Mouse (Mus musculus): ENCODE measurements around the gene Fam102a.

The Fam102a gene

DNA sequence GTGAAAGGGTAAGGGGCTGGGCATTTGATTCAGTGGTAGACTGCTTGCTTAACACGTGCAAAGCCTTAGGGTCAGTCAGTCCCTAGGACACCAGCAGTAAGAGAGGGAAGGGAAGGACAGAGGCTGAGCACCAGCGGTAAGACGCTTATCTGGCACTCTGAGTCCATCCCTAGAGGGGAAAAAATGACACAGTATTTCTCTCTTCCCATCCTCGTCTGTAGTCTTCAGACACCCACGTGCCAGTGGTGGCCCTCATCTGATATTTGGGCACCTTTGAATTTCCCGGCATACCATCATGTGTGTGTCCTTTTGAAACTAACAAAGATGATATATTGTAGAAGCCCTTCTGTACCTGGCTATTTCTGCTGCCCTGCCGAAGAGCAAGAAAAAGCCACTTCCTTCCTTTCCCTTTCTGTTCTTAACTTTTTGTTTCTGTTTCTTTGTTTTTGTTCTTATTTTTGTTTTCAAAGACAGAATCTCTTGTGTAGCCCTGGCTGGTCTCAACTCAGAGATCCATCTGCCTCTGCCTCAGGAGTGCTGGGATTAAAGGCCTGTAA lies 18.5 kb downstream of the Fam102a start:
- peaks cover 77% of the 10 kb centered on the region for H3K4me1 ChIP-seq (replicated peaks; ENCODE audit: low read depth, low read length)
- no peaks in the 10 kb centered on the region for H3K9me3 ChIP-seq (ENCODE audit: low read length)
- TF ChIP-seq NANOG (IDR thresholded peaks at IDR 0.05; ENCODE audit: borderline replicate concordance, low read length) (no peak), POU5F1 (IDR thresholded peaks at IDR 0.05; ENCODE audit: borderline replicate concordance, low read length) (no peak), CTCF (conservative IDR thresholded peaks at IDR 0.05; ENCODE audit: low read length) (no peak)
- peaks cover 24% of the 10 kb centered on the region for H3K36me3 ChIP-seq (ENCODE audit: insufficient read depth, low read length)
- H3K27me3 ChIP-seq (ENCODE audit: insufficient read depth, low read length) = no peaks in the 10 kb centered on the region
- H3K4me3 ChIP-seq (replicated peaks; ENCODE audit: low read length) = no peak overlapping the region

DNA sequence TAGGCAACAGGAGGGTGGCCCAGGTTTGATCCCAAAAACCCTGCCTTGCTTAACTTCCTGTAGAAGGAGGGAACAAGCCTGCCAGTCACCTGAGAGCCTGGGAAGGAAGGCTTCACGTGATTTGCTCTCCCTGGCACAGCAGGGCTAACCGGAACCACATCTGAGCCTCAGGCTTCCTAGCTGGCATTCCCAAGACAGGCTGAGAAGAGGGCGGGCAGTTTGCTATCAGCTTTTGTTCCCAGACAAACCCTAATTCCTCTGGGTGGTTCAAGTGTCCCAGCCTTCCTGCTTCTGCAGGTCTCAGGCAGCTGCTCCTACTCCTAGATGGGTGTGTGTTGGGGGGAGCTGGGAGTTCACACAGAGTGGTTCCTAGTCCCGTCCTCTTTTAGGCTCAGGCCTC lies 20.4 kb downstream of the Fam102a start:
- H3K4me1 ChIP-seq (replicated peaks; ENCODE audit: low read depth, low read length) = peaks cover 83% of the 10 kb centered on the region
- peaks cover 25% of the 10 kb centered on the region for H3K36me3 ChIP-seq (ENCODE audit: insufficient read depth, low read length)
- no peak for TF ChIP-seq NANOG (IDR thresholded peaks at IDR 0.05; ENCODE audit: borderline replicate concordance, low read length)
- no peak for TF ChIP-seq CTCF (conservative IDR thresholded peaks at IDR 0.05; ENCODE audit: low read length)
- TF ChIP-seq POU5F1 (IDR thresholded peaks at IDR 0.05; ENCODE audit: borderline replicate concordance, low read length) = no peak
- H3K4me3 ChIP-seq (replicated peaks; ENCODE audit: low read length) = peak overlapping the region; percentile 26; the same call in 1 of the 2 replicates
- H3K9me3 ChIP-seq (ENCODE audit: low read length) = no peaks in the 10 kb centered on the region
- H3K27me3 ChIP-seq (ENCODE audit: insufficient read depth, low read length) = no peaks in the 10 kb centered on the region

DNA sequence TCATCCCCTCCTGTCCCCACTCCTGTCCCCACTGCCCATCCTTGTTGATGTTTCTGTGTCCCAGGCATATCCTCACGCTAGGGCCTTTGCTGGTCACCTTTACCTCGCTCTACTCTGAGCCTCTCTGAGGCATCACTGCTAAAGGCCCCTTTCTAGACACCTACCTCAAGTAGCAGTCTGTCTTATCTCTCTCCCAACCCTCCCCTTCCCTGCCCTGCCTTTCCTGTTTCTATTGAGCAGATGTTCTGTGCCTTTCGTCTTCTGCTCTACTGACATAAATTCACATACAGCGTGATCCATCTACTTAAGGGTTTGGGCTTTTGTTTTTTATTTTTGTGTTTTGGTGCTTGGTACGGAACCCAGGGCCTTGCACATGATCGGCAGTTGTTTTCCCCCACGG lies 20.9 kb downstream of the Fam102a start:
- peaks cover 80% of the 10 kb centered on the region for H3K4me1 ChIP-seq (replicated peaks; ENCODE audit: low read depth, low read length)
- TF ChIP-seq NANOG (IDR thresholded peaks at IDR 0.05; ENCODE audit: borderline replicate concordance, low read length) = no peak
- no peak for TF ChIP-seq POU5F1 (IDR thresholded peaks at IDR 0.05; ENCODE audit: borderline replicate concordance, low read length)
- TF ChIP-seq CTCF (conservative IDR thresholded peaks at IDR 0.05; ENCODE audit: low read length) = no peak
- no peaks in the 10 kb centered on the region for H3K27me3 ChIP-seq (ENCODE audit: insufficient read depth, low read length)
- H3K4me3 ChIP-seq (replicated peaks; ENCODE audit: low read length) = 0 out of 2 replicates have a peak overlapping the region, but pooled peaks have one; percentile 26
- H3K9me3 ChIP-seq (ENCODE audit: low read length) = no peaks in the 10 kb centered on the region
- H3K36me3 ChIP-seq (ENCODE audit: insufficient read depth, low read length) = peaks cover 26% of the 10 kb centered on the region

DNA sequence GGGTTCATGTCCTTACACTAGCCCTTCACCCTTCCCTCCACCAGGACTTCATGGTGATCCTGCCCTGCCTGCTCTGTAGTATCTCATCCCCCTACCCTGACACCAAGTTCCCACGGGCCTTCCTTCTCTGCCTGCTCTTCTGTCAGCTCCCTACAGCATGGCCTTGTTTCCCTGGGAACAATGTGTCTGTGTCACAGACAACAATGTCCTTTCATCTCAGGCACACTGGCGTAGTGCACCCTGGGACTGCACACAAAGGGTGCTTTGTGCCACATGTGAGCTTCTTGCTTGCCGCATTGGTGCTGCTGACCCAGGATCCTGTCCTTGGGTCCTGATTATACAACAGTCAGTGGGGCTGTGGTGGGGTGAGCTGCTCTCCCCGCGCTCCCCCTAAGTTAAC lies 24.4 kb downstream of the Fam102a start:
- Histone ChIP-seq H3K36me3 (ENCODE audit: insufficient read depth, low read length) (peaks cover 57% of the 10 kb centered on the region), H3K4me3 (replicated peaks; ENCODE audit: low read length) (no peak overlapping the region), H3K9me3 (ENCODE audit: low read length) (no peaks in the 10 kb centered on the region), H3K27me3 (ENCODE audit: insufficient read depth, low read length) (no peaks in the 10 kb centered on the region), H3K4me1 (replicated peaks; ENCODE audit: low read depth, low read length) (peaks cover 57% of the 10 kb centered on the region)
- TF ChIP-seq NANOG (IDR thresholded peaks at IDR 0.05; ENCODE audit: borderline replicate concordance, low read length) (no peak), POU5F1 (IDR thresholded peaks at IDR 0.05; ENCODE audit: borderline replicate concordance, low read length) (no peak)

DNA sequence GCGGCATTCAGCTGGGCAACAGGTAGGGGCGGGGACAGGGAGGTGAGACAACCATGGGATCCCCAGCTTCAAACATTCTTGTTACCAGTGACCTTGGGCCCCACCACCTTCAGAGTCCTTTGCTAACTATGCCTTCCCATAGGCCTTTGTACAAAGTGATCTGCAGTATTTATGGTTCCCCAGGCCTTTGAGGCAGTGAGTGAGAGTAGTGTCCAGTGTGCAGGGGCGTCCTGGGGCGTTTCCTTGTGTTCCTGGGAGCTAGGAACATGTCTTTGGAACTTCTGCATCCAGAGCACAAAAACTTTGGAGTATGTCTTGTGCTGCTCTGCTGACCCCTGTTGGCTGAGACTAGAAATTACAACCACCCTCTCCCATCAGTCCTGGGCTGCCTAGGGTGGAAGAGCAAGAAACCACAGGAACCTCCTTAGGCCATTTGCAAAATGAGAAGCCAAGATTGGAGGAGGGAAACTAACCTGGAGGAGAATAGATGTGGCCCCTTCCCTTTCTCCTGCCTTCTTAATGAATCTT lies 31.5 kb downstream of the Fam102a start:
- TF ChIP-seq NANOG (IDR thresholded peaks at IDR 0.05; ENCODE audit: borderline replicate concordance, low read length) (no peak), CTCF (conservative IDR thresholded peaks at IDR 0.05; ENCODE audit: low read length) (peak; percentile 97)
- H3K4me1 ChIP-seq (replicated peaks; ENCODE audit: low read depth, low read length) = peaks cover 16% of the 10 kb centered on the region
- no peak overlapping the region for H3K4me3 ChIP-seq (replicated peaks; ENCODE audit: low read length)
- no peaks in the 10 kb centered on the region for H3K9me3 ChIP-seq (ENCODE audit: low read length)
- no peaks in the 10 kb centered on the region for H3K27me3 ChIP-seq (ENCODE audit: insufficient read depth, low read length)
- peaks cover 74% of the 10 kb centered on the region for H3K36me3 ChIP-seq (ENCODE audit: insufficient read depth, low read length)

DNA sequence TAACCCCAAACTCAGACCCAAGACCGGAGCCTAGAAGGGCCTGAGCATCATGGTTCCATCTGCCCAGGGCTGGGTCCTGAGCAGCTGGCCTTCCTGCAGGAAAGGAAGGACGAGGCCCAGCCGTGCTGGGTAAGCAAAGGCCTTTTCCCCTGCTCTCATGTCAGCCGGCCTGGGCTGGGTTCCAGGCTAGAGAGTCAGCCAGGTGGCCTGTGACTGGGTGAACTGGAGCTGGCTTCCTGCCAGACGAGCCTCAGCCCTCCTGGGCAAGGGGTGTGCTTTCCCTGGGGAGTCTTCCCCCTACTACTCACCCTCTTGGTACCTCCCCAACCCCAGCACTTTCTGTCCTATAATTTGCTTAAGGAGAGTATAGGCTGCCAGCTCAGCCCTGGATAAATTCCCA lies 33.0 kb downstream of the Fam102a start:
- no peaks in the 10 kb centered on the region for H3K9me3 ChIP-seq (ENCODE audit: low read length)
- TF ChIP-seq CTCF (conservative IDR thresholded peaks at IDR 0.05; ENCODE audit: low read length) (no peak), NANOG (IDR thresholded peaks at IDR 0.05; ENCODE audit: borderline replicate concordance, low read length) (no peak), POU5F1 (IDR thresholded peaks at IDR 0.05; ENCODE audit: borderline replicate concordance, low read length) (no peak)
- no peaks in the 10 kb centered on the region for H3K27me3 ChIP-seq (ENCODE audit: insufficient read depth, low read length)
- peaks cover 32% of the 10 kb centered on the region for H3K4me1 ChIP-seq (replicated peaks; ENCODE audit: low read depth, low read length)
- peaks cover 73% of the 10 kb centered on the region for H3K36me3 ChIP-seq (ENCODE audit: insufficient read depth, low read length)
- H3K4me3 ChIP-seq (replicated peaks; ENCODE audit: low read length) = no peak overlapping the region

DNA sequence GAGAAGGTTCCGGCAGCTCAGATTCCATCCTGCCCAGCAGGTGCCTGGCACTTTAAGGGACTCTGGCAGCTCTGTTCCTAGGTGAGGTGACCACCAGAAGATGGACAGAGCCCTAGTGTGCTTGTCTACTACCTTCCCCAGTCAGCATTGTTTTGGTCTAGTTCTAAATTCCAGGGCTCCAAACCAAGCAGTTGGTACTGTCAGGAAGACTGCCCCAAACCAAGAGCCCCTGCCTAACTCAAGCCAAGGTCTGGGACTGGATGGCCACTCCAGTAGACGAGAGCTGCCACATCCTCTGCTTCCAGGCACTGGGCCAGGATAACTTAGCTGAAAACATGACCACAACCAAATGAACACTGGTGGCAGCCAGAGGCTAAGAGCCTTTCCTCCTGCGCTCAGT lies 33.8 kb downstream of the Fam102a start:
- TF ChIP-seq CTCF (conservative IDR thresholded peaks at IDR 0.05; ENCODE audit: low read length) (no peak), NANOG (IDR thresholded peaks at IDR 0.05; ENCODE audit: borderline replicate concordance, low read length) (no peak), POU5F1 (IDR thresholded peaks at IDR 0.05; ENCODE audit: borderline replicate concordance, low read length) (no peak)
- Histone ChIP-seq H3K9me3 (ENCODE audit: low read length) (no peaks in the 10 kb centered on the region), H3K4me1 (replicated peaks; ENCODE audit: low read depth, low read length) (peaks cover 33% of the 10 kb centered on the region), H3K27me3 (ENCODE audit: insufficient read depth, low read length) (no peaks in the 10 kb centered on the region), H3K36me3 (ENCODE audit: insufficient read depth, low read length) (peaks cover 73% of the 10 kb centered on the region), H3K4me3 (replicated peaks; ENCODE audit: low read length) (no peak overlapping the region)

DNA sequence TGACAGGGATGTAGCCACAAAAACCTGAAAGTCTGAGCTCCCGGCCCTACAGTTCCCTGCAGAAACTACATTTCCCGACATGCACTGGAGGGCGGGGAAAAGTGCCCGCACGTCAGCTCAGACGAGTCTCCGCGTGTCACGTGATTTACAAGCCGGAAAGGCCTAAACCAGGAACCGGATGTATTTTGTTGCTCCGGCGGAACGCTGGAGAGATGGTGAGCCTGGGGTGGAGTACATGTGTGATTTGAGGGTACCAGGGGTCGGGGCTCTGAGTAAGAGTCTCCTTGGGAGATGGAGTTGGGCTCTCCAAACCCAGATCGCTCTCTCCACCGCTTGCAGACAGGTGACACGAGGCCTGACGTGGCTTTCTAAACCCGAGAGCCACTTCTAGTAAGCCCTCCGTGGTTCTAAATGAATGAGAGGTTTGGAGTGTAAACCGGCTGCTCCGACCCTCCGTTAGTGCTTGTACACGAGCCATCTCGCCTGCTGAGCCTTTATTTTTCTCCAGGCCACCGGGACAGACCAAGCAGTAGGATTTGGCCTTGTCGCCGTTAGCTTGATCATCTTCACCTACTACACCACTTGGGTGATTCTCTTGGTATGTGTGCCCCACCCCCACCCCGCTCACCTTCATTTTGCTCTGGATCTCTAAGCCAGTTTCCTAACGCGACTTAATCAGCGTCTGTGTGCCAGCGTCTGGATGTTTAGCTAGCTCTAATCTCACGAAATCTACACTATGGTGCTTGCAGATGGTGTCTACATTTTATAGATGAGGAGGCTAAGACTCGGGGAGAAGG lies 35.8 kb downstream of the Fam102a start, which contains the start of gene Dpm2:
TSS of gene Dpm2 (plus strand) at position 161 of the 797 bp plus-strand sequence.
- Histone ChIP-seq H3K4me3 (replicated peaks; ENCODE audit: low read length) (peak within 1 kb of the TSS; percentile 94), H3K36me3 (ENCODE audit: insufficient read depth, low read length) (peaks cover 56% of the 10 kb centered on the region), H3K4me1 (replicated peaks; ENCODE audit: low read depth, low read length) (peaks cover 45% of the 10 kb centered on the region), H3K27me3 (ENCODE audit: insufficient read depth, low read length) (no peaks in the 10 kb centered on the region), H3K9me3 (ENCODE audit: low read length) (no peaks in the 10 kb centered on the region)
- TF ChIP-seq CTCF (conservative IDR thresholded peaks at IDR 0.05; ENCODE audit: low read length) = no peak

Measured in E14TG2a.4 (cell line).